Mouse (Mus musculus): ENCODE measurements around the gene Olfr1131.

- TF ChIP-seq CTCF (conservative IDR thresholded peaks at IDR 0.05; ENCODE audit: insufficient read depth, insufficient read length, low read depth, low read length), result no peak
- no peak for TF ChIP-seq POLR2A (IDR thresholded peaks at IDR 0.05; ENCODE audit: low read depth, low read length)
Measured at GRCm38 (mm10) chr2:87647274-87647673, 20.4 kb downstream of the Olfr1131 start, which contains the start of gene Olfr1133.

All from kidney, adult 2 months (tissue).